Mouse (Mus musculus): ENCODE data around the gene Cfap20. TPM values are rescaled to one million over a fixed set of nuclear protein-coding genes. Genes with fewer than 3 reads are reported as not detected.

Cfap20 gene
- total RNA-seq (2022) = 10 to 100 TPM; 52.7 to 60.3 (median 57.4) TPM

- DNase-seq (ENCODE audit: low spot score in 2 of 2) = peak; percentile 96 to 99
Observed at GRCm38 (mm10) chr8:95434686-95435439, at the start of gene Cfap20. Gene Cfap20 (minus strand): TSS chr8:95434869.

- DNase-seq (ENCODE audit: low spot score in 2 of 2) = no peak
Observed at GRCm38 (mm10) chr8:95470008-95470407, 35.3 kb upstream of the Cfap20 start.

- no peak for DNase-seq (ENCODE audit: low spot score in 2 of 2)
Observed at GRCm38 (mm10) chr8:95468995-95469394, 34.3 kb upstream of the Cfap20 start.

- DNase-seq (ENCODE audit: low spot score in 2 of 2) = no peak
Observed at GRCm38 (mm10) chr8:95466543-95466942, 31.9 kb upstream of the Cfap20 start.

GRCm38 (mm10) chr8:95452518-95452917, 17.8 kb upstream of the Cfap20 start:
- DNase-seq (ENCODE audit: low spot score in 2 of 2) = no peak

- DNase-seq (ENCODE audit: low spot score in 2 of 2) = no peak
Observed at GRCm38 (mm10) chr8:95450271-95450670, 15.6 kb upstream of the Cfap20 start.

- DNase-seq (ENCODE audit: low spot score in 2 of 2) = no peak
Observed at GRCm38 (mm10) chr8:95447661-95448060, 13.0 kb upstream of the Cfap20 start.

GRCm38 (mm10) chr8:95445042-95445441, 10.4 kb upstream of the Cfap20 start:
- no peak for DNase-seq (ENCODE audit: low spot score in 2 of 2)

- DNase-seq (ENCODE audit: low spot score in 2 of 2) = no peak
Observed at GRCm38 (mm10) chr8:95441491-95442039, 6.9 kb upstream of the Cfap20 start.

- DNase-seq (ENCODE audit: low spot score in 2 of 2) = no peak
Observed at GRCm38 (mm10) chr8:95440168-95440709, 5.6 kb upstream of the Cfap20 start.

- DNase-seq (ENCODE audit: low spot score in 2 of 2) = no peak
Observed at GRCm38 (mm10) chr8:95439421-95439820, 4.8 kb upstream of the Cfap20 start.

- DNase-seq (ENCODE audit: low spot score in 2 of 2) = no peak
Observed at GRCm38 (mm10) chr8:95437341-95437992, 2.8 kb upstream of the Cfap20 start.

GRCm38 (mm10) chr8:95435930-95436329, 1.3 kb upstream of the Cfap20 start:
- DNase-seq (ENCODE audit: low spot score in 2 of 2) = no peak

GRCm38 (mm10) chr8:95435471-95435870, 802 bp upstream of the Cfap20 start:
- no peak for DNase-seq (ENCODE audit: low spot score in 2 of 2)

GRCm38 (mm10) chr8:95434233-95434632, 436 bp downstream of the Cfap20 start:
- DNase-seq (ENCODE audit: low spot score in 2 of 2) = peak; percentile 35 to 40

GRCm38 (mm10) chr8:95433124-95433523, 1.5 kb downstream of the Cfap20 start:
- DNase-seq (ENCODE audit: low spot score in 2 of 2) = no peak

GRCm38 (mm10) chr8:95432471-95432870, 2.2 kb downstream of the Cfap20 start:
- DNase-seq (ENCODE audit: low spot score in 2 of 2) = no peak

- no peak for DNase-seq (ENCODE audit: low spot score in 2 of 2)
Observed at GRCm38 (mm10) chr8:95429945-95430344, 4.7 kb downstream of the Cfap20 start.

GRCm38 (mm10) chr8:95427594-95428535, 6.8 kb downstream of the Cfap20 start:
- DNase-seq (ENCODE audit: low spot score in 2 of 2) = peak; percentile 30 to 36

- peak in 1 of 2 experiments; percentile 44 for DNase-seq (ENCODE audit: low spot score in 2 of 2)
Observed at GRCm38 (mm10) chr8:95426781-95427281, 7.8 kb downstream of the Cfap20 start.

GRCm38 (mm10) chr8:95424682-95425081, 10.0 kb downstream of the Cfap20 start:
- DNase-seq (ENCODE audit: low spot score in 2 of 2) = no peak

Data from left cerebral cortex, adult 8-10 months (tissue).